Mouse (Mus musculus): ENCODE data around the gene Chd1l.

DNA sequence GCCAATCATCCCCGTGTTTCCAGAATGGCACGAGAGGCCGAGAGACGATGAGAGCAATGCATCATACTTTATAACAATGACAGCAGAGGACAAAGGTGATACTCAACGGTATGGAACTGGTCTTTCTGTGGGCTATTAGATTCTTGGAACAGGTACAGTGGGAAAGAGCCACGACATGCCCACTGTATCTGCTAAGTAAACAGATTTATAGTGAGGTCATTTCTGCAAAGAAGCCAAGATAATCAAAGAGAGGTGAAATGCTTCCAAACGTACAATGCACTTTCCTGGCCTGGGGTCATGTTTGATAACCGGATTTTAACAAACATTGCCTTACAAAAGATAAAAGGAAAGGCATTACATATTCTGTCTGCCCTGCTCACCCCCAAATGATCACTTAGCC, 13.2 kb downstream of the Chd1l start:
- TF ChIP-seq CTCF (IDR thresholded peaks at IDR 0.05; ENCODE audit: borderline replicate concordance, insufficient read depth, low read length) (no peak), POLR2A (IDR thresholded peaks at IDR 0.05; ENCODE audit: low read depth, low read length) (no peak)
